Comparison of ENCODE assay signal across 8 mouse cellular contexts in genomic region chr11:5862394-5863105, GRCm38 (mm10). TPM values are rescaled to one million over a fixed set of nuclear protein-coding genes. Genes with fewer than 3 reads are reported as not detected.
DNase-seq lines count a peak whose midpoint lies in the region; ATAC-seq and TF ChIP-seq lines count a peak whose summit lies in the region.

No protein-coding gene starts in this region.

- peak overlapping the region; percentile 52 for H3K4me2 ChIP-seq in forebrain, embryonic 16.5 days (ENCODE audit: low read length)
- H3K4me2 ChIP-seq in midbrain, embryonic 16.5 days (ENCODE audit: low read length), result peak overlapping the region; percentile 51

- intact Hi-C loops in left cerebral cortex, adult 2 months (cut with DNase I), result no loop called here

- H3K27me3 ChIP-seq in E14TG2a.4 (ENCODE audit: insufficient read depth, low read length), result peaks cover 65% of the 10 kb centered on the region
- peaks cover 17% of the 10 kb centered on the region for H3K27me3 ChIP-seq in forebrain, embryonic 16.5 days (replicated peaks; ENCODE audit: control insufficient read depth, insufficient read depth, low read length)
- peaks cover 34% of the 10 kb centered on the region for H3K27me3 ChIP-seq in midbrain, embryonic 16.5 days (ENCODE audit: control insufficient read depth, insufficient read depth, low read depth, low read length)

- no peaks in the 10 kb centered on the region for H3K9me3 ChIP-seq in E14TG2a.4 (ENCODE audit: low read length)
- H3K9me3 ChIP-seq in forebrain, embryonic 16.5 days (ENCODE audit: control insufficient read depth, low read length), result no peaks in the 10 kb centered on the region
- H3K9me3 ChIP-seq in midbrain, embryonic 16.5 days (replicated peaks; ENCODE audit: control insufficient read depth, low read length, poor library complexity, severe bottlenecking), result no peaks in the 10 kb centered on the region

- no peak overlapping the region for H3K27ac ChIP-seq in forebrain, embryonic 16.5 days (ENCODE audit: low read length)
- H3K27ac ChIP-seq in midbrain, embryonic 16.5 days (ENCODE audit: low read length), result no peak overlapping the region
- H3K27ac ChIP-seq in left cerebral cortex, adult 2 months, result no peak overlapping the region

- peak; percentile 42 for DNase-seq in R1 (ENCODE audit: low read depth, low spot score)
- peak; percentile 74 for DNase-seq in kidney, postnatal 14 days
- DNase-seq in left cerebral cortex, adult 2 months (ENCODE audit: extremely low spot score in 1 of 2, low spot score in 2 of 2), result no peak
- no peak for DNase-seq in layer of hippocampus, adult 8-10 months (ENCODE audit: low spot score in 2 of 2)
- DNase-seq in frontal cortex, adult 2 months (ENCODE audit: extremely low spot score in 1 of 2, low spot score in 1 of 2), result no peak

- H3K36me3 ChIP-seq in E14TG2a.4 (ENCODE audit: insufficient read depth, low read length), result peaks cover 17% of the 10 kb centered on the region
- no peaks in the 10 kb centered on the region for H3K36me3 ChIP-seq in forebrain, embryonic 16.5 days (ENCODE audit: control insufficient read depth, insufficient read depth)
- H3K36me3 ChIP-seq in midbrain, embryonic 16.5 days (ENCODE audit: control insufficient read depth, insufficient read depth, low read length), result no peaks in the 10 kb centered on the region

- ATAC-seq in forebrain, embryonic 16.5 days, result no peak
- ATAC-seq in midbrain, embryonic 16.5 days, result no peak

- 39% methylated on average over 15 of the region's 15 CpGs for WGBS in forebrain, embryonic 16.5 days
- 30% methylated on average over 15 of the region's 15 CpGs for WGBS in midbrain, embryonic 16.5 days

- H3K4me3 ChIP-seq in E14TG2a.4 (replicated peaks; ENCODE audit: low read length), result peak overlapping the region; percentile 81
- peak overlapping the region; percentile 31 for H3K4me3 ChIP-seq in forebrain, embryonic 16.5 days (replicated peaks; ENCODE audit: low read length)
- peak overlapping the region; percentile 33; the same call in 1 of the 2 replicates for H3K4me3 ChIP-seq in midbrain, embryonic 16.5 days (ENCODE audit: low read depth, low read length)
- H3K4me3 ChIP-seq in left cerebral cortex, adult 2 months, result no peak overlapping the region; the same call in 1 of the 2 replicates

- H3K9ac ChIP-seq in forebrain, embryonic 16.5 days (replicated peaks; ENCODE audit: low read depth, low read length), result no peak overlapping the region
- H3K9ac ChIP-seq in midbrain, embryonic 16.5 days (ENCODE audit: low read depth, low read length), result no peak overlapping the region

- H3K4me1 ChIP-seq in E14TG2a.4 (replicated peaks; ENCODE audit: low read depth, low read length), result peaks cover 32% of the 10 kb centered on the region
- H3K4me1 ChIP-seq in forebrain, embryonic 16.5 days (replicated peaks; ENCODE audit: control insufficient read depth, insufficient read depth, low read length), result peaks cover 12% of the 10 kb centered on the region
- H3K4me1 ChIP-seq in midbrain, embryonic 16.5 days (ENCODE audit: control insufficient read depth, insufficient read depth, low read length), result peaks cover 5% of the 10 kb centered on the region; the same call in 1 of the 2 replicates

- TF ChIP-seq CTCF in E14TG2a.4 (conservative IDR thresholded peaks at IDR 0.05; ENCODE audit: low read length), result no peak
- TF ChIP-seq CTCF in left cerebral cortex, adult 2 months (IDR thresholded peaks at IDR 0.05), result no peak

RNA-seq across cellular contexts. Expression of gene Aebp1, which starts 0.8 kb away (rescaled TPM):
- polyA plus RNA-seq in forebrain, embryonic 16.5 days (2015; fragmentation: Nextera tagmentation; extraction: Ambion mirVana), result 12.6 and 18.5 TPM in 2 replicates
- 15.6 and 16.4 TPM in 2 replicates for polyA plus RNA-seq in midbrain, embryonic 16.5 days (2015; fragmentation: Nextera tagmentation; extraction: Ambion mirVana)
- total RNA-seq in left cerebral cortex, adult 2 months (2021), result 10 to 100 TPM; 16.5 to 22.8 TPM
- 10 to 100 TPM; 12.3 to 25.9 (median 19.4) TPM for total RNA-seq in layer of hippocampus, adult 8-10 months (2022)
- polyA plus RNA-seq in frontal cortex, adult 2 months (2012; rRNA removed), result 15.8 and 20.3 TPM in 2 replicates

RNA-seq across cellular contexts. Expression of gene Pold2, which starts 15.5 kb away (rescaled TPM):
- 72.1 and 75.8 TPM in 2 replicates for polyA plus RNA-seq in forebrain, embryonic 16.5 days (2015; fragmentation: Nextera tagmentation; extraction: Ambion mirVana)
- 54.0 and 57.4 TPM in 2 replicates for polyA plus RNA-seq in midbrain, embryonic 16.5 days (2015; fragmentation: Nextera tagmentation; extraction: Ambion mirVana)
- 10 to 100 TPM; 18.7 to 20.7 TPM for total RNA-seq in left cerebral cortex, adult 2 months (2021)
- 10 to 100 TPM; 22.9 to 30.8 (median 25.1) TPM for total RNA-seq in layer of hippocampus, adult 8-10 months (2022)
- 28.1 and 28.8 TPM in 2 replicates for polyA plus RNA-seq in frontal cortex, adult 2 months (2012; rRNA removed)

RNA-seq across cellular contexts. Expression of gene Polm, which starts 24.7 kb away (rescaled TPM):
- polyA plus RNA-seq in forebrain, embryonic 16.5 days (2015; fragmentation: Nextera tagmentation; extraction: Ambion mirVana), result 8.7 and 8.8 TPM in 2 replicates
- polyA plus RNA-seq in midbrain, embryonic 16.5 days (2015; fragmentation: Nextera tagmentation; extraction: Ambion mirVana), result 8.1 and 8.2 TPM in 2 replicates
- 10 to 100 TPM in 1 of 2 experiments, 1 to 10 TPM in 1; 8.6 to 10.5 TPM for total RNA-seq in left cerebral cortex, adult 2 months (2021)
- 10 to 100 TPM in 3 of 4 experiments, 1 to 10 TPM in 1; 9.2 to 17.6 (median 14.7) TPM for total RNA-seq in layer of hippocampus, adult 8-10 months (2022)
- 10.8 and 15.9 TPM in 2 replicates for polyA plus RNA-seq in frontal cortex, adult 2 months (2012; rRNA removed)

RNA-seq across cellular contexts. Expression of gene Myl7, which starts 36.0 kb away (rescaled TPM):
- polyA plus RNA-seq in forebrain, embryonic 16.5 days (2015; fragmentation: Nextera tagmentation; extraction: Ambion mirVana), result not detected in 2 replicates
- polyA plus RNA-seq in midbrain, embryonic 16.5 days (2015; fragmentation: Nextera tagmentation; extraction: Ambion mirVana), result not detected in 2 replicates
- total RNA-seq in left cerebral cortex, adult 2 months (2021), result not detected
- not detected for total RNA-seq in layer of hippocampus, adult 8-10 months (2022)
- polyA plus RNA-seq in frontal cortex, adult 2 months (2012; rRNA removed), result not detected in 2 replicates

RNA-seq across cellular contexts. Expression of gene Pgam2, which starts 59.0 kb away (rescaled TPM):
- polyA plus RNA-seq in forebrain, embryonic 16.5 days (2015; fragmentation: Nextera tagmentation; extraction: Ambion mirVana), result 1.9 and 2.4 TPM in 2 replicates
- polyA plus RNA-seq in midbrain, embryonic 16.5 days (2015; fragmentation: Nextera tagmentation; extraction: Ambion mirVana), result 2.4 and 3.1 TPM in 2 replicates
- total RNA-seq in left cerebral cortex, adult 2 months (2021), result 1 to 10 TPM; 5.4 to 9.5 TPM
- total RNA-seq in layer of hippocampus, adult 8-10 months (2022), result 10 to 100 TPM; 10.6 to 18.9 (median 13.0) TPM
- polyA plus RNA-seq in frontal cortex, adult 2 months (2012; rRNA removed), result 9.4 and 11.0 TPM in 2 replicates

Comparison
In these comparisons a context has a peak if more than half of its experiments do, and no peak if none do; other contexts are left out.
1. DNase-seq: peak in R1 (single experiment) and kidney, postnatal 14 days (single experiment); none in left cerebral cortex, adult 2 months (0 of 2), layer of hippocampus, adult 8-10 months (0 of 2) and frontal cortex, adult 2 months (0 of 2).